Mouse (Mus musculus) erythroblast, embryonic 14.5 days (primary cell): ENCODE results near the gene Nhsl1.

Experiments
- GATA1 ChIP-seq: IDR thresholded peaks from 2 replicates; pipeline ENCODE4 v1.6.1; 2012; ENCODE audit warnings: low read length, inconsistent platforms, mixed read lengths
- TAL1 ChIP-seq: IDR thresholded peaks from 3 replicates; pipeline ENCODE4 v1.6.1; 2012; ENCODE audit warnings: low read length, inconsistent platforms, mixed read lengths

- TF ChIP-seq TAL1 (no peak), GATA1 (no peak)
Measured at GRCm38 (mm10) chr10:18549321-18550216, 230.8 kb downstream of the Nhsl1 start.
